Mouse (Mus musculus) stomach, postnatal 0 days (tissue): ENCODE measurements around the gene Oard1.

Experiments
- CTCF ChIP-seq: IDR thresholded peaks from 2 replicates; pipeline ENCODE4 v1.5.1; 2016; ENCODE audit warnings: antibody characterized with exemption, low read depth, mild to moderate bottlenecking, moderate library complexity
- EP300 ChIP-seq: optimal IDR thresholded peaks from 2 replicates; pipeline ENCODE3; 2016; ENCODE audit warnings: antibody characterized with exemption

DNA sequence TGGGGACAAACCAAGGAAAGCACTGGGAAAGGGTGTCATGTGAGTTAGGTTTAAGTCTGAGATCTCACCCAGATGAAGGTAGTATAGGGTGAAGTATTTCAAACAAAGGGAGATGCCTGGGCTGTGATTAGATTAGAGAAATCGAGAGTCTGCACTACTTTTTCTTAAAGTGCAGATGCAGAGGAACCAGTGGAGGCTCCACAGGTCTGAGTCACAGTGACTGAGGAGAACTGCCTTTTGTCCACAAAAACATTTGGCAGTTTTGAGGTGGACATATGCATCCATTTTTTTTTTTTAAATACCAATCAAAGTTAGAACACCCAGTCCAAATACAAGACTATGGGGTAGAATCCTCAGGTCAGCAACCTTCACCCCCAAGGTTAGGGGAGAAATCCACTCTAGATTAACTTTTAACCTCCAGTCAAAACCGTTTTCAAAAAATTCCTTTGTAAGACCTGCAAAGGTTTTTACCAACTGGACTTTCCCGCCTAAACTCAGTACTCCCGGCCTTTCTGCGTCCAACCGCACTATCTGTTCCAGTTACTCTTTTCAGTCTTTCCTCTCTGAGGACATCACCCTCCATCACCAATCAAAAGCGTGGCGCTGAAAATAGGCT lies 1.8 kb upstream of the Oard1 start:
- no peak for TF ChIP-seq CTCF
- TF ChIP-seq EP300, result no peak
